Mouse (Mus musculus) erythroblast, adult 5-6 weeks (primary cell): ENCODE results near the gene Ovol3. TPM values are rescaled to one million over a fixed set of nuclear protein-coding genes. Genes with fewer than 3 reads are reported as not detected.
A peak's percentile ranks its signal among the peaks of the same experiment; 100 is the strongest.

Experiments
- ATAC-seq: replicated peaks from 2 replicates; pipeline ENCODE4 v1.8.0; 2016; ENCODE audit warnings: moderate number of reproducible peaks, mild to moderate bottlenecking, moderate TSS enrichment, inconsistent platforms; ENCODE audit not compliant: poor library complexity, low FRiP score, severe bottlenecking
- total RNA-seq, 2 experiments: library from RNA; stranded (forward) in 1 of 2; stranded (reverse) in 1 of 2; fragments of 150-400 nt in 1 of 2; fragments of 200-764, 138-1000 nt in 1 of 2; gene quantifications; 2 replicates each; pipeline versions ENCODE4 v1.2.3 to v1.2.4; 2015 to 2017; ENCODE audit warnings: low replicate concordance in 2 of 2

The Ovol3 gene
- total RNA-seq, 2 experiments from 2014 or later, result not detected

DNA sequence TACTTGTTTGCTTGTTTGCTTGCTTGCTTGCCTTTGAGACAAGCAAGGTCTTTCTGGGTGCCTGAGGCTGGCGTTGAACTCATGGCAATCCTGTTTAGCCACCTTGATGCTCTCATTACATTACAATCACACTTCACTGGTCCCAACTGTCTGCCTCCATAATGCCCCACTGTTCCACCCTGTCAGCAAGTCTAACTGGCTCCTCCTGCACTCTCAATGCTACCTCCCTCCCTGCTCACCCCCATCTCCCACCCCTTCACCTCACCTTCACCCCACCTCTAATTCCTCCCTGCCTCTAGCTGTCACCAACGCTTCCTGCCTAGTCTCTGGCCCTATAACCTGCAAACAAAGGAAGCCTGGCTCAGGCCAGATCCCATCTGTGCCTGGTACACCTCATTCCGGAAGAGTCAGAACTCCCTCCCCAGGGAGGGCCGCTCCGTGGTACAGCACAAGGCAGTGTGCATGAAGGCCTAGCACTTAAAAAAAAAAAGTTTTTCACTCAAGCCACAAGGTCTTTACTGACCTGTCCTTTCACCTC is 37.9 kb downstream of the Ovol3 start:
- no peak for ATAC-seq

DNA sequence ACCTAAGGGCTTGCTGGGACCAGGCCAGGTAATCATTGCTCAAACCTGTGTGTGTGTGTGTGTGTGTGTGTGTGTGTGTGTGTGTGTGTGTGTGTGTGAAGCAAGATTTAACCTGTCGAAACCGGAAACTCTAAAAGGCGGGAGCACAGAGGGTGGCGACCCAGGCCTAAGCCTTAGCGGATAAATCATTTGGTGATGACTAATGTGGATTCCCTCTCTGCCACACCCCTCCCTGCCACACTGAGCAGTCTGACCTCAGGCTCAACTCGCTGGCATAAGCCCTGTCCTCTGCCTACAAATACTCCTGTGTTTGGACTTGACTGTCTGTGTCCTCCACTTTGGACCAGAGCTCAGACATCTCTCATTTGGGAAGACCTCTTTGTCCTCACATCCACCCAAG is 39.4 kb downstream of the Ovol3 start:
- ATAC-seq, result no peak

- ATAC-seq, result no peak
Observed at GRCm38 (mm10) chr7:30195461-30195860, 40.1 kb downstream of the Ovol3 start.

- peak; percentile 89 for ATAC-seq
Observed at GRCm38 (mm10) chr7:30194884-30195283, 40.6 kb downstream of the Ovol3 start.

GRCm38 (mm10) chr7:30194101-30194831 is 41.3 kb downstream of the Ovol3 start:
- ATAC-seq, result peak; percentile 16

GRCm38 (mm10) chr7:30193581-30194100 is 41.9 kb downstream of the Ovol3 start:
- peak; percentile 85 for ATAC-seq

- no peak for ATAC-seq
Observed at GRCm38 (mm10) chr7:30193013-30193412, 42.5 kb downstream of the Ovol3 start.

DNA sequence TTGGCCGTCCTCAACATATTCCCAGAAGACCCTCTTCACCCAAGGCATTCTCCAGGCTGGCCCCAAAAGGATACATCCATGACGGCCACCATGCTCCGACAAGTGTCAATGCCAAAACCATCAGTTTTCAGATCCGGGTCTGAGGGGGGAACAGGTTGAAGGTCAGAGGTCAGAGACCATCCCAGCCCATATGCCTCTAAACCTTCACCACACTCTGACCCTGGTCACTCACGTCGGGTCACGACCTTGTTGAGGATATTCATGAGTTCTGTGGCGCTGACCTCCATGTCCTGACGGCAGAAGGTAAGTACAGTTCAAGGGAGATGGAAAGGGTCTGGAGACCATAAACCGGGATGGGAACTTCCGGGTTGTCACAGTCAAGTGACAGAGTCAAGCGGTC is 43.4 kb downstream of the Ovol3 start:
- no peak for ATAC-seq

- no peak for ATAC-seq
Observed at GRCm38 (mm10) chr7:30189116-30189491, 46.4 kb downstream of the Ovol3 start.

DNA sequence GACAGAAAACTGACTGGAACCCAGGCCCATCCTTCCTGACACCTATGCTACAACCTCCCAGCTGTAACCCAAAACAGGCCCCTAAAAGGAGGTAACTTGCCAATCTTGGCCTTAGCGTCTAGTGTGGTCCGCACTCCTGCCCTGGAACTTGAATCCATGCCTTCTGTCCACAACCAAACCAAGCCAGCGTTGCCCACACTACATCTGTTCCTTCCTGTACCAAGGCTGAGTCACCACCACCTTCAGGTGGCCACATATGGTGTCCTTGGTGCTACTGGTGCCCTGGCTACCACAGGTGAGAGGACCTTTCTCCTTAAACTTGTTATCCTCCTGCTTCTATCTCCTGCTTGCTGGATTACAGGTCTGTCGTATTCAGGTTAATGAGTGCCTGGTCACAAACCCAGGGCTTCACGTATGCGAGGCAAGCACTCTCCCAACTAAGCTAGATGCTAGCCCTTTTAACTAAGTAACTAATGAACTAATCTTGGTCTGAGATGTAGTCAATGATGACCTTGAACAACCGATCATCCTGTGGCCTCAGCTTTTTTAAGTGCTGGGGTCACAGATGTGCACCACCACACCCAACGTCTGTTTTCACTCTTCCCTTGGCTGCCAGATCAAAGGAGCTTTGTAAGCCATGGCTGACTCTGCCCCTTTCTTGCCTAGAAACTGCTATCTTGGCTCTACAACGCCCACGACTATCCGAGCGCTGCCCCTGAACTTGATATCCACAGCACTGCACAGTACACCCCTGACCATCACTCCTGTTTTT is 47.0 kb downstream of the Ovol3 start:
- ATAC-seq, result no peak

DNA sequence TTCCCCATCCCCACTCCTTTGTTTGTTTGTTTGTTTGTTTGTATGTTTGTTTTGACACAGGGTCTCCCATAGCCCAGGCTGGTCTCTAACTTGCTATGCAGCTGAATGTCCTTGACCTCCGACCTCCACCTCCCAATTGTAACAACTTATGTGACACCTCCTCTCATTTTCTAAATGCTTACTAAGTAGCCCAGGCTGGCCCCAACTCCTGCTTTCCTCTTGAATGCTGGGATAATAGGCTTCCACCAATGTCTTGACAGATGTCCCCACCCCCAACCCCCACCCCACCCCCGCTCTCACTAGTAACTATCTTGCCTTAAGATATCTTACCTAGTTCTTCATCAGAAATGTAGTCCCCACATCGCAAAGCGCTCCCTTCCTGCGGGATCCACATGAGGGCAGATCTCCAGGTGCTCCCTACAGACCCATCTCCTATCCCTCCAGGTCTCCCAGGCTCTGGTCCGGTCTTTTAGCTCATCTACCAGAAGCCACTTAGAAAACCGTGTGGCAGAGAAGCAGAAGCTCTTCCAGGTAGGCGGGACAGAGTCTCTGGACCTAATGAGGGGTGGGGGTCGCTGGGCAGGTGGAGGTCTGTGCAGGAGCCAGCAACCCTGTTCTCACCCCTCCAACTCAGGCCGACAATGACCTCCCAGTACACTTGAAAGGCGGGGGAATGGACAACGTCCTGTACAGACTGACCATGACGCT is 50.7 kb downstream of the Ovol3 start:
- no peak for ATAC-seq

- ATAC-seq, result peak; percentile 89
Observed at GRCm38 (mm10) chr7:30183879-30184289, 51.6 kb downstream of the Ovol3 start, which contains the start of gene Cox7a1. Gene Cox7a1 (plus strand): TSS chr7:30184144.

Other genes with a start within 250 kb of the Ovol3 start
- not detected in 2 replicates for gene Zfp14, start 184.3 kb downstream of the Ovol3 start, total RNA-seq (2015; ENCODE audit: low replicate concordance)
- 1.7 TPM in 1 of 2 replicates, not detected in the other for gene Zfp14, start 184.3 kb downstream of the Ovol3 start, total RNA-seq (2017; ENCODE audit: low replicate concordance)
- not detected in 2 replicates for gene Zfp82, start 162.8 kb downstream of the Ovol3 start, total RNA-seq (2015; ENCODE audit: low replicate concordance)
- gene Zfp82, start 162.8 kb downstream of the Ovol3 start, total RNA-seq (2017; ENCODE audit: low replicate concordance), result 0.84 TPM in 1 of 2 replicates, not detected in the other
- gene Gm26920, start 145.3 kb downstream of the Ovol3 start, total RNA-seq (2015; ENCODE audit: low replicate concordance), result not detected in 2 replicates
- not detected in 2 replicates for gene Gm26920, start 145.3 kb downstream of the Ovol3 start, total RNA-seq (2017; ENCODE audit: low replicate concordance)
- 0.38 and 2.1 TPM in 2 replicates for gene Zfp566, start 145.2 kb downstream of the Ovol3 start, total RNA-seq (2015; ENCODE audit: low replicate concordance)
- gene Zfp566, start 145.2 kb downstream of the Ovol3 start, total RNA-seq (2017; ENCODE audit: low replicate concordance), result 0.34 TPM in 1 of 2 replicates, not detected in the other
- gene Zfp260, start 140.9 kb downstream of the Ovol3 start, total RNA-seq (2015; ENCODE audit: low replicate concordance), result 12.7 and 14.6 TPM in 2 replicates
- 4.5 and 10.7 TPM in 2 replicates for gene Zfp260, start 140.9 kb downstream of the Ovol3 start, total RNA-seq (2017; ENCODE audit: low replicate concordance)
- 0.63 and 1.2 TPM in 2 replicates for gene Zfp382, start 113.8 kb downstream of the Ovol3 start, total RNA-seq (2015; ENCODE audit: low replicate concordance)
- gene Zfp382, start 113.8 kb downstream of the Ovol3 start, total RNA-seq (2017; ENCODE audit: low replicate concordance), result 1.3 and 3.3 TPM in 2 replicates
- 21.5 and 34.4 TPM in 2 replicates for gene Zfp146, start 66.0 kb downstream of the Ovol3 start, total RNA-seq (2015; ENCODE audit: low replicate concordance)
- 30.3 and 56.9 TPM in 2 replicates for gene Zfp146, start 66.0 kb downstream of the Ovol3 start, total RNA-seq (2017; ENCODE audit: low replicate concordance)
- gene Cox7a1, start 51.6 kb downstream of the Ovol3 start, total RNA-seq (2015; ENCODE audit: low replicate concordance), result not detected in 2 replicates
- gene Cox7a1, start 51.6 kb downstream of the Ovol3 start, total RNA-seq (2017; ENCODE audit: low replicate concordance), result not detected in 2 replicates
- 121 and 178 TPM in 2 replicates for gene Capns1, start 36.9 kb downstream of the Ovol3 start, total RNA-seq (2015; ENCODE audit: low replicate concordance)
- 60.6 and 91.3 TPM in 2 replicates for gene Capns1, start 36.9 kb downstream of the Ovol3 start, total RNA-seq (2017; ENCODE audit: low replicate concordance)
- gene Polr2i, start 3.8 kb downstream of the Ovol3 start, total RNA-seq (2015; ENCODE audit: low replicate concordance), result 9.8 and 22.1 TPM in 2 replicates
- 11.0 and 12.6 TPM in 2 replicates for gene Polr2i, start 3.8 kb downstream of the Ovol3 start, total RNA-seq (2017; ENCODE audit: low replicate concordance)
- gene Tbcb, start 3.5 kb downstream of the Ovol3 start, total RNA-seq (2015; ENCODE audit: low replicate concordance), result 36.4 and 38.6 TPM in 2 replicates
- gene Tbcb, start 3.5 kb downstream of the Ovol3 start, total RNA-seq (2017; ENCODE audit: low replicate concordance), result 6.3 and 11.7 TPM in 2 replicates
- gene Thap8, start 44.4 kb upstream of the Ovol3 start, total RNA-seq (2015; ENCODE audit: low replicate concordance), result not detected in 2 replicates
- gene Thap8, start 44.4 kb upstream of the Ovol3 start, total RNA-seq (2017; ENCODE audit: low replicate concordance), result not detected in 2 replicates
- 6.9 and 22.5 TPM in 2 replicates for gene Wdr62, start 44.7 kb upstream of the Ovol3 start, total RNA-seq (2015; ENCODE audit: low replicate concordance)
- 4.9 and 11.7 TPM in 2 replicates for gene Wdr62, start 44.7 kb upstream of the Ovol3 start, total RNA-seq (2017; ENCODE audit: low replicate concordance)
- gene Clip3, start 56.0 kb upstream of the Ovol3 start, total RNA-seq (2015; ENCODE audit: low replicate concordance), result not detected in 2 replicates
- gene Clip3, start 56.0 kb upstream of the Ovol3 start, total RNA-seq (2017; ENCODE audit: low replicate concordance), result not detected in 2 replicates
- 0.96 and 3.3 TPM in 2 replicates for gene Alkbh6, start 73.0 kb upstream of the Ovol3 start, total RNA-seq (2015; ENCODE audit: low replicate concordance)
- gene Alkbh6, start 73.0 kb upstream of the Ovol3 start, total RNA-seq (2017; ENCODE audit: low replicate concordance), result 2.0 and 5.4 TPM in 2 replicates
- not detected in 2 replicates for gene Syne4, start 79.1 kb upstream of the Ovol3 start, total RNA-seq (2015; ENCODE audit: low replicate concordance)
- gene Syne4, start 79.1 kb upstream of the Ovol3 start, total RNA-seq (2017; ENCODE audit: low replicate concordance), result not detected in 2 replicates
- gene E130208F15Rik, start 86.0 kb upstream of the Ovol3 start, total RNA-seq (2015; ENCODE audit: low replicate concordance), result not detected in 2 replicates
- gene E130208F15Rik, start 86.0 kb upstream of the Ovol3 start, total RNA-seq (2017; ENCODE audit: low replicate concordance), result 1.5 TPM in 1 of 2 replicates, not detected in the other
- 0.84 TPM in 1 of 2 replicates, not detected in the other for gene Sdhaf1, start 88.2 kb upstream of the Ovol3 start, total RNA-seq (2015; ENCODE audit: low replicate concordance)
- gene Sdhaf1, start 88.2 kb upstream of the Ovol3 start, total RNA-seq (2017; ENCODE audit: low replicate concordance), result 0.77 and 2.8 TPM in 2 replicates
- gene Lrfn3, start 127.0 kb upstream of the Ovol3 start, total RNA-seq (2015; ENCODE audit: low replicate concordance), result not detected in 2 replicates
- not detected in 2 replicates for gene Lrfn3, start 127.0 kb upstream of the Ovol3 start, total RNA-seq (2017; ENCODE audit: low replicate concordance)
- gene Tyrobp, start 178.0 kb upstream of the Ovol3 start, total RNA-seq (2015; ENCODE audit: low replicate concordance), result 315 and 361 TPM in 2 replicates
- gene Tyrobp, start 178.0 kb upstream of the Ovol3 start, total RNA-seq (2017; ENCODE audit: low replicate concordance), result 122 and 140 TPM in 2 replicates
- gene Hcst, start 184.1 kb upstream of the Ovol3 start, total RNA-seq (2015; ENCODE audit: low replicate concordance), result 14.2 and 29.0 TPM in 2 replicates
- 2.6 and 13.9 TPM in 2 replicates for gene Hcst, start 184.1 kb upstream of the Ovol3 start, total RNA-seq (2017; ENCODE audit: low replicate concordance)
- 2.1 and 5.0 TPM in 2 replicates for gene Nfkbid, start 186.0 kb upstream of the Ovol3 start, total RNA-seq (2015; ENCODE audit: low replicate concordance)
- 0.14 and 3.6 TPM in 2 replicates for gene Nfkbid, start 186.0 kb upstream of the Ovol3 start, total RNA-seq (2017; ENCODE audit: low replicate concordance)
- gene Aplp1, start 209.8 kb upstream of the Ovol3 start, total RNA-seq (2015; ENCODE audit: low replicate concordance), result not detected in 2 replicates
- gene Aplp1, start 209.8 kb upstream of the Ovol3 start, total RNA-seq (2017; ENCODE audit: low replicate concordance), result not detected in 2 replicates
- not detected in 2 replicates for gene Kirrel2, start 222.0 kb upstream of the Ovol3 start, total RNA-seq (2015; ENCODE audit: low replicate concordance)
- gene Kirrel2, start 222.0 kb upstream of the Ovol3 start, total RNA-seq (2017; ENCODE audit: low replicate concordance), result not detected in 2 replicates
- not detected in 2 replicates for gene Nphs1, start 222.6 kb upstream of the Ovol3 start, total RNA-seq (2015; ENCODE audit: low replicate concordance)
- gene Nphs1, start 222.6 kb upstream of the Ovol3 start, total RNA-seq (2017; ENCODE audit: low replicate concordance), result not detected in 2 replicates